Mouse (Mus musculus) erythroblast, embryonic 14.5 days (primary cell): ENCODE data around the gene Prickle1.

ENCODE experiments used
- GATA1 ChIP-seq: IDR thresholded peaks from 2 replicates; pipeline ENCODE4 v1.6.1; 2012; ENCODE audit warnings: low read length, inconsistent platforms, mixed read lengths
- TAL1 ChIP-seq: IDR thresholded peaks from 3 replicates; pipeline ENCODE4 v1.6.1; 2012; ENCODE audit warnings: low read length, inconsistent platforms, mixed read lengths

GRCm38 (mm10) chr15:93640221-93640620 lies 44.5 kb upstream of the Prickle1 start:
- TF ChIP-seq GATA1 = no peak
- no peak for TF ChIP-seq TAL1
